Mouse (Mus musculus) MEL (cell line): Measurements from ENCODE around the gene Ninl. TPM values are rescaled to one million over a fixed set of nuclear protein-coding genes. Genes with fewer than 3 reads are reported as not detected.

Experiments
- DNase-seq: peaks from one replicate; pipeline ENCODE4 v3.0.0; 2011; ENCODE audit warnings: low read depth, low spot score
- H3K27ac ChIP-seq: 2 replicates; pipeline ENCODE4 v1.5.1; 2012; ENCODE audit warnings: low read depth, mild to moderate bottlenecking, control low read depth, low read length, moderate library complexity; ENCODE audit not compliant: control insufficient read depth
- H3K27me3 ChIP-seq, 2 experiments: fragments of 150-350 bp in 1 of 2; sonication (generic) in 1 of 2; 2 replicates each; pipeline ENCODE4 v1.6.1; 2012; ENCODE audit warnings: low read length in 2 of 2, mild to moderate bottlenecking in 2 of 2, improper control_type of control experiment in 1 of 2, moderate library complexity in 1 of 2; ENCODE audit not compliant: insufficient read depth in 2 of 2, control insufficient read depth in 1 of 2
- H3K36me3 ChIP-seq, 2 experiments: 2 replicates each; pipeline ENCODE4 v1.6.1; 2012 to 2014; ENCODE audit warnings: low read length in 2 of 2, improper control_type of control experiment in 1 of 2, inconsistent platforms in 1 of 2, mild to moderate bottlenecking in 1 of 2; ENCODE audit not compliant: insufficient read depth in 2 of 2, control insufficient read depth in 1 of 2
- H3K4me1 ChIP-seq, 2 experiments: fragments of 150-350 bp in 1 of 2; sonication (generic) in 1 of 2; 2 replicates each; pipeline ENCODE4 v1.6.1; 2012; ENCODE audit warnings: low read length in 2 of 2, improper control_type of control experiment in 1 of 2, mild to moderate bottlenecking in 1 of 2; ENCODE audit not compliant: insufficient read depth in 2 of 2, control insufficient read depth in 1 of 2
- H3K4me3 ChIP-seq, 2 experiments: fragments of 150-350 bp in 1 of 2; sonication (generic) in 1 of 2; 2 replicates each; pipeline ENCODE4 v1.5.1; 2012; ENCODE audit warnings: low read depth in 2 of 2, low read length in 2 of 2, mild to moderate bottlenecking in 2 of 2, moderate library complexity in 2 of 2, control low read depth in 1 of 2, improper control_type of control experiment in 1 of 2; ENCODE audit not compliant: control insufficient read depth in 1 of 2, insufficient read depth in 1 of 2
- H3K79me2 ChIP-seq: 2 replicates; pipeline ENCODE4 v1.6.1; 2012; ENCODE audit warnings: mild to moderate bottlenecking, low read length, moderate library complexity; ENCODE audit not compliant: control insufficient read depth, poor library complexity, insufficient read depth
- H3K9ac ChIP-seq: 2 replicates; pipeline ENCODE4 v1.6.1; 2012; ENCODE audit warnings: low read depth, mild to moderate bottlenecking, control low read depth, low read length, moderate library complexity; ENCODE audit not compliant: control insufficient read depth, poor library complexity, severe bottlenecking
- H3K9me3 ChIP-seq: fragments of 150-350 bp; sonication (generic); replicated peaks from 2 replicates; pipeline ENCODE4 v1.6.1; 2012; ENCODE audit warnings: mild to moderate bottlenecking, low read length, improper control_type of control experiment, moderate library complexity; ENCODE audit not compliant: insufficient read depth
- CHD1 ChIP-seq: IDR thresholded peaks from 2 replicates; pipeline ENCODE4 v1.6.1; 2012; ENCODE audit warnings: low read depth, mild to moderate bottlenecking, inconsistent platforms, low read length, improper control_type of control experiment
- CHD2 ChIP-seq: IDR thresholded peaks from 2 replicates; pipeline ENCODE4 v1.6.1; 2011; ENCODE audit warnings: low read length, improper control_type of control experiment
- CTCF ChIP-seq, 3 experiments: IDR thresholded peaks in 2 of 3; conservative IDR thresholded peaks in 1 of 3; 2 replicates each; pipeline ENCODE4 v1.5.1; 2011 to 2012; ENCODE audit warnings: low read length in 3 of 3, low read depth in 2 of 3, mild to moderate bottlenecking in 2 of 3, improper control_type of control experiment in 1 of 3, inconsistent platforms in 1 of 3, mixed read lengths in 1 of 3, moderate library complexity in 1 of 3; ENCODE audit not compliant: control insufficient read depth in 1 of 3, insufficient read depth in 1 of 3, poor library complexity in 1 of 3, severe bottlenecking in 1 of 3
- E2F4 ChIP-seq: IDR thresholded peaks from 2 replicates; pipeline ENCODE4 v1.6.1; 2011; ENCODE audit warnings: low read depth, low read length, improper control_type of control experiment, borderline replicate concordance
- EP300 ChIP-seq, 2 experiments: IDR thresholded peaks; 2 replicates each; pipeline ENCODE4 v1.6.1; 2011; ENCODE audit warnings: improper control_type of control experiment in 2 of 2, low read length in 2 of 2, low read depth in 1 of 2, mild to moderate bottlenecking in 1 of 2
- ETS1 ChIP-seq: IDR thresholded peaks from 2 replicates; pipeline ENCODE4 v1.6.1; 2012; ENCODE audit warnings: low read depth, mild to moderate bottlenecking, inconsistent platforms, low read length, improper control_type of control experiment, moderate library complexity
- MAX ChIP-seq: IDR thresholded peaks from 2 replicates; pipeline ENCODE4 v1.6.1; 2011; ENCODE audit warnings: low read length, improper control_type of control experiment
- MEF2A ChIP-seq: IDR thresholded peaks from 2 replicates; pipeline ENCODE4 v1.6.1; 2014; ENCODE audit warnings: low read depth, mild to moderate bottlenecking, inconsistent platforms, low read length, improper control_type of control experiment; ENCODE audit not compliant: poor library complexity, insufficient replicate concordance, severe bottlenecking; ENCODE audit errors: extremely low read depth
- MXI1 ChIP-seq: IDR thresholded peaks from 2 replicates; pipeline ENCODE4 v1.6.1; 2011; ENCODE audit warnings: mild to moderate bottlenecking, low read depth, low read length, improper control_type of control experiment
- MYB ChIP-seq: IDR thresholded peaks from 2 replicates; pipeline ENCODE4 v1.6.1; 2011; ENCODE audit warnings: mild to moderate bottlenecking, low read depth, low read length, improper control_type of control experiment
- NRF1 ChIP-seq: IDR thresholded peaks from 2 replicates; pipeline ENCODE4 v1.6.1; 2014; ENCODE audit warnings: low read depth, mild to moderate bottlenecking, inconsistent platforms, low read length, improper control_type of control experiment, moderate library complexity; ENCODE audit not compliant: poor library complexity, insufficient read depth, severe bottlenecking
- POLR2AphosphoS2 ChIP-seq: IDR thresholded peaks from 2 replicates; pipeline ENCODE4 v1.6.1; 2011; ENCODE audit warnings: low read length, improper control_type of control experiment
- POLR2AphosphoS5 ChIP-seq: IDR thresholded peaks from 2 replicates; pipeline ENCODE4 v1.6.1; 2012; ENCODE audit warnings: low read depth, borderline replicate concordance, mild to moderate bottlenecking, inconsistent platforms, low read length, moderate library complexity, mixed read lengths
- RAD21 ChIP-seq: IDR thresholded peaks from 2 replicates; pipeline ENCODE4 v1.6.1; 2011; ENCODE audit warnings: mild to moderate bottlenecking, low read depth, low read length, improper control_type of control experiment
- RCOR1 ChIP-seq: IDR thresholded peaks from 2 replicates; pipeline ENCODE4 v1.6.1; 2012; ENCODE audit warnings: low read depth, mild to moderate bottlenecking, inconsistent platforms, low read length, improper control_type of control experiment
- SMC3 ChIP-seq: IDR thresholded peaks from 2 replicates; pipeline ENCODE4 v1.6.1; 2011; ENCODE audit warnings: low read depth, low read length, improper control_type of control experiment
- TAL1 ChIP-seq: IDR thresholded peaks from 2 replicates; pipeline ENCODE4 v1.6.1; 2012; ENCODE audit warnings: mild to moderate bottlenecking, inconsistent platforms, low read length, moderate library complexity, mixed read lengths
- TCF12 ChIP-seq: IDR thresholded peaks from 2 replicates; pipeline ENCODE4 v1.6.1; 2014; ENCODE audit warnings: low read depth, mild to moderate bottlenecking, inconsistent platforms, low read length, improper control_type of control experiment, moderate library complexity
- UBTF ChIP-seq: IDR thresholded peaks from 2 replicates; pipeline ENCODE4 v1.6.1; 2012; ENCODE audit warnings: low read depth, mild to moderate bottlenecking, inconsistent platforms, low read length, improper control_type of control experiment, moderate library complexity, borderline replicate concordance; ENCODE audit not compliant: insufficient read depth
- USF1 ChIP-seq: IDR thresholded peaks from 2 replicates; pipeline ENCODE4 v1.6.1; 2014; ENCODE audit warnings: low read depth, mild to moderate bottlenecking, inconsistent platforms, low read length, improper control_type of control experiment, moderate library complexity
- USF2 ChIP-seq, 2 experiments: IDR thresholded peaks; 2 replicates each; pipeline ENCODE4 v1.6.1; 2011 to 2012; ENCODE audit warnings: improper control_type of control experiment in 2 of 2, low read length in 2 of 2, borderline replicate concordance in 1 of 2, inconsistent platforms in 1 of 2, low read depth in 1 of 2, mild to moderate bottlenecking in 1 of 2; ENCODE audit not compliant: insufficient read depth in 1 of 2
- ZC3H11A ChIP-seq: IDR thresholded peaks from 2 replicates; pipeline ENCODE4 v1.6.1; 2012; ENCODE audit warnings: low read depth, mild to moderate bottlenecking, inconsistent platforms, low read length, improper control_type of control experiment
- ZKSCAN1 ChIP-seq: IDR thresholded peaks from 2 replicates; pipeline ENCODE4 v1.6.1; 2012; ENCODE audit warnings: low read depth, mild to moderate bottlenecking, inconsistent platforms, low read length, improper control_type of control experiment, moderate library complexity
- ZMIZ1 ChIP-seq: IDR thresholded peaks from 2 replicates; pipeline ENCODE4 v1.6.1; 2012; ENCODE audit warnings: low read depth, mild to moderate bottlenecking, inconsistent platforms, low read length, improper control_type of control experiment, moderate library complexity
- ZNF384 ChIP-seq: IDR thresholded peaks from 2 replicates; pipeline ENCODE4 v1.6.1; 2012; ENCODE audit warnings: low read depth, mild to moderate bottlenecking, inconsistent platforms, low read length, improper control_type of control experiment
- polyA plus RNA-seq, 2 experiments: library from polyadenylated mRNA; stranded (reverse) in 1 of 2; unstranded in 1 of 2; fragments of >175 nt in 1 of 2; fragments of >200 nt in 1 of 2; gene quantifications; 2 replicates each; pipeline versions ENCODE4 v1.2.1 to v1.2.4; 2012; ENCODE audit warnings: low replicate concordance in 2 of 2, low read depth in 1 of 2; ENCODE audit not compliant: insufficient read length in 2 of 2, insufficient read depth in 1 of 2, missing spikeins in 1 of 2
- total RNA-seq: library from RNA; depleted of rRNA; stranded (reverse); fragments of 300-350 nt; gene quantifications from 2 replicates; pipeline ENCODE4 v1.2.3, GENCODE M21; 2012

Ninl gene
- total and polyA plus RNA-seq, 3 experiments = 9.8 to 16.8 TPM; not detected in 1

- no peaks in the 10 kb centered on the region for H3K27me3 ChIP-seq
Measured at GRCm38 (mm10) chr2:150923505-150923904, 115.7 kb downstream of the Ninl start.

GRCm38 (mm10) chr2:150923026-150923425 is 116.2 kb downstream of the Ninl start:
- Histone ChIP-seq H3K9ac (no peak overlapping the region), H3K4me1 (no peaks in the 10 kb centered on the region), H3K4me3 (no peak overlapping the region), H3K79me2 (no peaks in the 10 kb centered on the region), H3K27me3 (no peaks in the 10 kb centered on the region), H3K27ac (no peak overlapping the region), H3K9me3 (no peaks in the 10 kb centered on the region), H3K36me3 (peaks cover 0 to 11% of the 10 kb centered on the region in 2 experiments; a peak in 2 of 4 replicates)
- DNase-seq = no peak
- TF ChIP-seq ETS1 (no peak), CHD1 (no peak), ZNF384 (no peak), MXI1 (no peak), CTCF (IDR thresholded peaks at IDR 0.05 in 2 of 3, conservative IDR thresholded peaks at IDR 0.05 in 1 of 3; ENCODE audit: control insufficient read depth in 1 of 3, insufficient read depth in 1 of 3, low read depth in 2 of 3, low read length in 3 of 3, poor library complexity in 1 of 3, severe bottlenecking in 1 of 3) (no peak), E2F4 (no peak), UBTF (no peak), MEF2A (no peak), NRF1 (no peak), CHD2 (no peak), MAX (no peak), ZKSCAN1 (no peak), SMC3 (no peak)

More at GRCm38 (mm10) chr2:150923505-150923904, 115.7 kb downstream of the Ninl start:
- peaks cover 0 to 10% of the 10 kb centered on the region in 2 experiments; a peak in 2 of 4 replicates for H3K36me3 ChIP-seq
- H3K4me1 ChIP-seq = no peaks in the 10 kb centered on the region
- TF ChIP-seq TAL1 (no peak), USF2 (IDR thresholded peaks at IDR 0.05; ENCODE audit: borderline replicate concordance in 1 of 2, insufficient read depth in 1 of 2, low read depth in 1 of 2, low read length in 2 of 2) (no peak), RAD21 (no peak), EP300 (IDR thresholded peaks at IDR 0.05; ENCODE audit: low read depth in 1 of 2, low read length in 2 of 2) (no peak), CTCF (IDR thresholded peaks at IDR 0.05 in 2 of 3, conservative IDR thresholded peaks at IDR 0.05 in 1 of 3; ENCODE audit: control insufficient read depth in 1 of 3, insufficient read depth in 1 of 3, low read depth in 2 of 3, low read length in 3 of 3, poor library complexity in 1 of 3, severe bottlenecking in 1 of 3) (no peak), POLR2AphosphoS2 (no peak), UBTF (no peak), ZC3H11A (no peak), POLR2AphosphoS5 (no peak), MEF2A (no peak), USF1 (no peak), MYB (no peak), NRF1 (no peak), ZMIZ1 (no peak), TCF12 (no peak), RCOR1 (no peak)
- no peak overlapping the region for H3K9ac ChIP-seq
- no peak for DNase-seq
- H3K9me3 ChIP-seq = no peaks in the 10 kb centered on the region
- H3K79me2 ChIP-seq = no peaks in the 10 kb centered on the region
- no peak overlapping the region for H3K4me3 ChIP-seq
- no peak overlapping the region for H3K27ac ChIP-seq
